Mouse (Mus musculus): ENCODE measurements around the gene Tor1aip2. TPM values are rescaled to one million over a fixed set of nuclear protein-coding genes. Genes with fewer than 3 reads are reported as not detected.

Tor1aip2 gene
- polyA plus RNA-seq (2012; rRNA removed) = 59.5 and 66.7 TPM in 2 replicates

GRCm38 (mm10) chr1:156035269-156035929, at the start of gene Tor1aip2:
Gene Tor1aip2, plus strand, starts transcription at chr1:156035403.

DNA sequence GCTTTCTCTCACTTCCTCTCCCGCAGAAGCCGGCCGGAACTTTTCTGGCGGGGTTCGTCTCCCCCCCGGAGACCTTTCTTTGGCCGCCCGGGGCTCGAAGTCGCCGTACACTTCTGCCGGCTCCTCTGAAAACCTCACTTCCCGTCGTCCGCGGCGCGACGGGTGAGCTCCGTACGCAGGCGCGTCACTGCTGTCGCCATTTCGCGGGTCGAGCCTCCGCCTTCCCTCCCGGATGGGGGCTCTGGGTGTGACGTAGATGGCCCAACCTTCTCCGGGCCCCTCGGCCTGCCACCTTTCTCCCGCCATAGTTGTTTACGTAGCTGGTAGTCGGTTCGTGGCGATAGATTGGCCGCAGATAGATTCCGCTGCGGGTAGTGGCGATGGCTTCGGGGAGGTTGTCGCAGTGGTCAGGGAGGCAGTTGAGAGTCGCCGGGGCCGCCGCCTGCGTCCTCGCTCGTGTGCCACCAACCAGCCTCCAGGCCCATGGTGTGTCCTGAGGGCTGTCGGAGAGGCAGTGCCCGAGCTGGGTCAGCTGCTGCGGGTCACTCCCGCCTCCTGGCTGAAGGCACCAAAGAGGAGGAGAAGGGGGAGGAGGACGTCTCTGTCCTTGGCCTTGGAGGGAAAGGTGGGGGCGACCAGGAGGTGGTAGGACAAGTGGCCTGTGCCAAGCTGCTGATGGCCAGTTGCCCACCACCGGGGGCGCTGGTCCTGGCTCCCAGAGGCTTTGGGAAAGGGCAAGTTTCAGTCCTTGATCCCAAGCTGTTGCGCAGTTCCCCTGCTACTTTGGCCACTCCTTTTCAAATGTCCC, 931 bp downstream of the Tor1aip2 start, which contains the start of gene Tor1aip1:
Gene Tor1aip1, minus strand, starts transcription at position 551 of the 808 bp plus-strand sequence.

Other genes starting within 250 kb of the Tor1aip2 start
- gene Qsox1, start 222.5 kb upstream of the Tor1aip2 start, polyA plus RNA-seq (2012; rRNA removed) = 345 and 350 TPM in 2 replicates
- 3.4 and 3.9 TPM in 2 replicates for gene Cep350, start 62.1 kb upstream of the Tor1aip2 start, polyA plus RNA-seq (2012; rRNA removed)
- 11.9 and 12.1 TPM in 2 replicates for gene Tor1aip1, start 1.1 kb downstream of the Tor1aip2 start, polyA plus RNA-seq (2012; rRNA removed)
- gene Fam163a, start 169.6 kb downstream of the Tor1aip2 start, polyA plus RNA-seq (2012; rRNA removed) = 0.06 and 0.08 TPM in 2 replicates

All from liver, embryonic 18 days (tissue).